Mouse (Mus musculus) thymus, postnatal 10 days (tissue): ENCODE results near the gene Ralgps1.

Source experiments
- DNase-seq, 2 experiments: peaks; one replicate each; pipeline ENCODE4 v3.0.0; 2021; ENCODE audit warnings: low spot score in 2 of 2

Gene Ralgps1

DNA sequence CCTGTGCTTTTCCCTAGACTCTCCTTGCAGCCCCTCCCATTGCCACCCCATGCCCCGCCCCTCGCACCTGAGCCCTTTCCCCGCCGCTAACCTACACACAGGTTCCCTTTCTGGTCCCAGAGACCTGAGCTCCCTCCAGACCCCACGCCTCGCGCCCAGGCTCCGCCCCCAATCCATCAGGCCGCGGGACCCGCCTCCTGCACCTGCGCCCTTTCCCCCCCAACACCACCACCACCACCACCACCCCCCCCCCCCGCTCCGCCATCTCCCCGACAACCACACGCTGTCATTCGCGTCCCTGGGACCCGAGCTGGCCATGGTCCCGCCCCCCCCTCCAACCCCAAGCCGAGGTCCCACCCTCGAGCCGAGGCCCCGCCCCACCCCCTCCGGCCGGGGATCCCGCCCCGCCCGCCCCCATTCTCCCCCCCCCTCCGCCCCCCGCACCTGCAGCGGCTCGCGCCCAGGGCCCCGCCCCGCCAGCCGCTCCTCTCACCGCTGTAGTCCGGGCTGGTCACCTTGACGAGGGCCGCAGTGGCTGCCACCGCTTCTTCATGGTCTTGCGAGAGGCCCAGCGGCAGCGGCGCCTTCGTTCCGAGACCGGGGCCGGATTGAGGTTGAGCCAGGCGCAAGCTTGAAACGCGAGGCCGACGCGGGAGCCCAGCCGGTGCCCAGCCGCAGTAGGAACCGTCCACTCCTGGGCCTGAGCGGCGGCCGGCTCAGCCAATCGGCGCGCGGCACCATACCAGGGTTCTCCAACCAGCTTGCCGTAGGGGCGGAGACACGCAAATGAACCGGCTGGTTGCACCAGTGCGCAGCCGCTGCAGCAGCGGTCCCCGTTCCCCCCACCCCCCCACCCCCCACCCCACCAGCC lies at the start of gene Ralgps1:
TSS of gene Ralgps1 (minus strand) at position 710 of the 871 bp plus-strand sequence.
- DNase-seq: peak; percentile 93 to 95

DNA sequence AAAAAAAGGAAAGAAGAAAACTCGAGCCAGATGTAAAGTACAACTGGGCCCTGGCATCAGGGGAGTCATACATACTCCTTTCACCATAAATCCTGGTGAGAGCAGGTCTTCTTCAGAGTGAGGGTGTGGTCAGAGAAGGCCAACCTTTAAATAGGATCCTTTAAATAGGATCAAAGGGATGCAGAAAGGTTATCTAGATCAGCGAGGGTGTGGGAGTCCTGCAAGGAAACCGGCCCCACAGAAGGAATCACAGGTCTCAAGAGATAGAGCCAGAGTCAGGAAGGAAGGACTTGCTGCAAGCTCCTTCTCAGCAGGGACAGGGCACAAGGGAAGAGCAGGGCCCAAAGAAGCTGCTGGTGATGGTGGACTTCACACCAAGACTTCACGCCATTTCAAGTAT lies 46.2 kb upstream of the Ralgps1 start:
- no peak for DNase-seq

DNA sequence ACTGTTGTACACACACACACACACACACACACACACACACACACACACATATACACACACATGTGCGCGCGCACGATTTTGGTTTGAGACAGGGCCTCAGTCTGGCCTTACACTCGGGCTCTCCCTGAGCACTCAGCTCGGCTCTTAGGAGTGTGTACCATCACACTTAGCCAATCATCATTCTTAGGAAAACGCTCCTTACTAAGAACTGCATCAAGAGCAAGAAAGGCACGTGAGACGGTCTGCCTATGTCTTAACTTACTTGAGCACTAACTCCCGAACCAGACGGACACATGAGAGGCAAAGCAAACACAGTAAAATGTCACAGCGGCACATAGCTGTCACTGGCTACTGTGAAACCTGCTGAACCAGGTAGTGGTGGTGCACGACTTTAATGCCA lies 42.7 kb upstream of the Ralgps1 start:
- DNase-seq: no peak

DNA sequence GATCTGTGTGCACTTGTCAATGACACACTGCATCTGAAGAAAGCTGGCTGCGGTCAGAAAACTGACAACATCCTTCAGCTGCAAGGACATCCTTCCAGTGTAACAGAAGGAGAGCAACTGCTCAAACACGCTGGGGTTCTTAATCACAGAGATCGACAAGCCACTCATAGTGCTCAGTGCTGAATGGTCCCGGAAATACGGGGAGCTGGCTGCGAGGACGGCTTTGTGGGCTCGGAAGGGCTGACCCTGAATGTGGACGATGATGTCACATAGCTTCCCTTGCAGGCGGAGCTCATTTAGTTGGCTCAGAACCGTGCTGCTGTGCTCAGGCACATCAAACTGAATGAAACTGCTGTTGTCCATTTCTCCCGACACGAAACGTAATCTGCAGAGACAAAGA lies 40.8 kb upstream of the Ralgps1 start:
- no peak for DNase-seq

- peak; percentile 39 to 41 for DNase-seq
Measured at GRCm38 (mm10) chr2:33403511-33404003, 32.3 kb upstream of the Ralgps1 start.

DNA sequence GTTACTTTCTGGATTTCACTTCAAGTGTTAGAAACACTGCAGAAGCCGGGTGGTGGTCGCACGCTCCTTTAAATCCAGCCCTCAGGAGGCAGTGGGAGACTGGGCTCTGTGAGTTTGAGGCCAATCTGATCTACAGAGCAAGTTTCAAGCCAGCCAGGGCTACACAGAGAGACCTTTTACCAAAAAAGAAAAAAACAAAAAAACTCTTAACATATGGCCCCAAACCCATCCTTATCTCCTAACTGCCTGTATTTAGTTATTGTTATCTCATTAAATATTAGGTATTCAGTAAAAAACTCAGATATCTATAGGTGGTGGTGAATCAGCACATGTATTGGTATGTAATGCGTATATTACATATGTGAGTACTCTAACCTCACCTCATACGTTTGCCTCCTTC lies 31.4 kb upstream of the Ralgps1 start:
- DNase-seq: no peak

DNA sequence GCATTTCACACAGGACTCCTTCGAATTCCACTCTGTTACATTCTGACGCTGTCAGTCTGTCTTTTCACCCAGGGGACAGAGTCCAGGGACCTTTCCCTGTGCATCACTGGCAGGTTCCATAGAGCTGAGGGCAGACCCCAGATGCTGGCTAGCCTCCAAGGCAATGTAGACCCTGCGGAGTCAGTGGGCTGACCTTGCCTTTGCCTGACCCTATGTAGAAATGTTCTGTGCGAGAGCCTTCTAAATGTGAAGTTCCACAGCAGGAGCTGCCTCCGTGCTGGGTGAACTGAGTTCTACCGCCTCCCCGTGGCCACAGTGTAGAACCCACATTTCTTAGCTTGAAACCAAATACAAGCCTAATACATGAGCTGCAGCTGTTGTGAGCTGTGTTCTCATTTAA lies 30.9 kb upstream of the Ralgps1 start:
- DNase-seq: peak; percentile 40 to 73

DNA sequence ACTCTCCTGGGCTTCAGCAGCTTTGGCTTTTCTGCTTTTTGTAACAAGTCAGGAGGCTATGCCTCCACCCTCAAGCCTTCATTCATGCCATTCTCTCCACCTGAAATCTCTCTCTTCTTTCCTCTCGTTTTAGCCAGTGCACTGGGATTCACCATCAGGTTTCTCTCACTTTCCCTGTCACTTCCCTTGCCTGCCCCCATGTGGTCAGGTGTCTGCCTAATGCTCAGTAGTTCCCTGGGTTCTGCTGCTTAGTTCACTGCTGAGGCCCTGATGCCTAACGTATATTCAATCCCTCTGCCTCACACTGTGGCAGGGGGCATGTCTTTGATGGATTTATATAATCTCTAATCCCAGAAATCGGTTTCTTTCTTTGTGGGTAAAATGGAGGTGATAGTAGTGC lies 29.9 kb upstream of the Ralgps1 start:
- DNase-seq: peak in 1 of 2 experiments; percentile 19

GRCm38 (mm10) chr2:33400541-33400940 lies 29.3 kb upstream of the Ralgps1 start:
- DNase-seq: no peak

DNA sequence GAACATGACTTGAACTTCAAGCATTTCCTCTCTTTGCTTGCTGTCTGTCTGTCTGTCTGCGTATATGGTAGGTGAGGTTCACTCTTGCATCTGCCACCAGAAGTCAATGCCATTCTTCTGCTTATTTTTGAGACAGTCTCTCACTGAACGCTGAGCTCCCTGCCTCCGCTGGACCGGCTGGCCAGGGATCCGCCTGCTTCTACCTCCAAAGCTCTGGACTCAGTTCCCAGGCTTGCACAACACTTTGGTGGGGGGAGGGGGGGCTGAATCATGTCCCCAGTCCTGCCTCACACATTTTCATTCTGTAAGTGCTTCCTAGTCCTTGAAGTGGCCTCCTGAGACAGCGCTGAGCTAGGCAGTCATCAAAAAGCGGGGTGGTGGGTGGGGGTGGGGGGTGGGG lies 27.8 kb upstream of the Ralgps1 start:
- no peak for DNase-seq

DNA sequence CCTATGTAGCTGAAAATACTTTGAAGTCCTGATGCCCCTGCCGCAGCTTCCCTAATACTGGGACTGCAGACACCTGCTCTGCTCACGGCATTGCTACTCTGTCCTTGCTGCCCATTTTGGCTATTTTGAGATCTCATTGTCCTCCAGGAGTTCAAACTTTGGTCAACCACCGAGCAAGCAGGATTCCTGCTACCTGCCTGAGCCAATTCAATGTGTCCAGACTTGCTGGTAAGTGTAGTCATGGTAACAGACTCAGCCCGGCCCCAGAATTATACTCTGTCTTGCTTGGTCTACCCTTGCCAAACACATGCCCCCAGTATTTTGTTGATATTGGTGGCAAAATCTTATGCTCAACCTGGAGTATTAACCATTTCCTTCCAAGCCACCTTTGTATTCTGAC lies 25.8 kb upstream of the Ralgps1 start:
- no peak for DNase-seq

- DNase-seq: no peak
Measured at GRCm38 (mm10) chr2:33395053-33395452, 23.8 kb upstream of the Ralgps1 start.

- DNase-seq: no peak
Measured at GRCm38 (mm10) chr2:33393951-33394635, 22.8 kb upstream of the Ralgps1 start.

- DNase-seq: no peak
Measured at GRCm38 (mm10) chr2:33393021-33393420, 21.7 kb upstream of the Ralgps1 start.

GRCm38 (mm10) chr2:33371648-33372408 lies 542 bp upstream of the Ralgps1 start:
- peak in 1 of 2 experiments; percentile 9 for DNase-seq

DNA sequence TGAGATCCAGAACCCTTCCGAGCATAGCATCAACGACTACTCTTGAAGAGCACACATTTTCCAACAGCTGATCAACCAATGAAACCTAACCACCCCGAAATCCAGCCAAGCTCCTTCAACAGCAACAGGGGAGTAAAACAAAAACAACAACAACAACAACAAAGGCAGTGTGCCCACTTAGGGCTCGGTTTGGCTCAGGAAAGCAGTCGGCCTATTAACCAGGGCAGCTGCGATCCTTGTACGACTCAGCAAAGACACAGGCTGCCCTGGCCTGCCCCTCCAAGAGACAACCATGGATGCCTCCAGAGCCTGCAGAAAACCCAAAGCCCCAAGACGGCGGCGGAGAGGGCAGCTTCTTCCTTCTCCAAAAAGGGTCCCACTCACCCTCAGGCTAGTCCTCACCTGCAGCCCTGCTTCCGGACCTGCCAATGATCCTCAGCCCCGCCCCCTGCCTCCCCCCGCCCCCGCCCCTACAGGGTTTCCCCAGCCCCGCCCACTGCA lies 960 bp downstream of the Ralgps1 start:
- DNase-seq: no peak

GRCm38 (mm10) chr2:33369453-33369852 lies 1.8 kb downstream of the Ralgps1 start:
- DNase-seq: no peak

- no peak for DNase-seq
Measured at GRCm38 (mm10) chr2:33368486-33368885, 2.8 kb downstream of the Ralgps1 start.

DNA sequence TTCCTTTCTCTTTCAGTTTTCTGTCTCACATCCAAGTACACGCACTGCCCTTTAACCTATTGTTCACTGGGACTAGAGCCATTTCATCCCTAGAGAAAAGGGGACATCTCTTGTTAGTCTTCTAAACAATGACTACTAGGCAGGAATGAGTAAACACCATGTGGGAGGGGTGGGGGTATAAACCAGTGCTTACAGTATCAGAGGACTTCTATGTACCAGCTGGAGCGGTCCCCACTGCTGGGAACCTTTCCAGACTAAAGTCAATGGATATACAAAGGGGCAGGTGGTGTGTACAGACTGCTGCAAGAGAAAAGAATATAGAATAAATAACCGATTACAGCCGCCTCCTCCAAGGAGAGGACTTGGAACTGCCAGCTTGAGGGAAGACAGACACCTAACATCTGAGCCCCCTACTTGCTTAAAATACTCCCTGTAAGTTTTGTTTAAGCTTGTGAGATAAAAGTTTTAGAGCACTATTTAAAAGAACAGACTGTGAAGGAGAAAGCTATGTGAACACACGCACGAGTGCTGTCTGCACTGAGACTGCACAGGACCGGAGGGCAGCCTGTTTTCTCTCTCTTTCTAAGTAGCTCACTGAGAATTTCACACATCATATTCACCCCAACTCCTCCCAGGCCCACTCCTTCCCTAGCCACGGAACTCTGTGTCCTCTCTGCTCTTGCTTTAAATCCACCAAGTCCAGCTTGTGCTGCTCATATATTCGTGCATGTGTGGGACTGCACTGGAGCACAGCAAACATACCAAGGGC lies 5.4 kb downstream of the Ralgps1 start:
- DNase-seq: no peak

GRCm38 (mm10) chr2:33364656-33365055 lies 6.6 kb downstream of the Ralgps1 start:
- no peak for DNase-seq

DNA sequence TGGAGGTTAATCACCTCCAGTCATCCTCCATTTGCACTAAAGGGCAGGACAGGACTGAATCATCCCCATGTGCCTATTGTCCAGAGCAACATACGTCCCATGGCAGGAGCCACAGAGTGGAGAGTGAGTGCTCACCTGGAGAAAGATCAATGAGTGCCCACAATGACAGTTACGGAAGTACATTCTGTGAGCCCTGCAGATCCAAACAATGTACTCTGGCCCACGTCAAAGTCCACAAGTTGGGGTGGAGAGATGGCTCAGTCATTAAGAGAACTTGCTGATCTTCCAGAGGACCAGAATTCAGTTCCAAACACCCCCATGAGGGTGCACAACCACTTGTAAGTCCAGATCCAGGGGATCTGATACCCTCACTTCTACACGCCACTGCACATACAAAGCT lies 7.4 kb downstream of the Ralgps1 start:
- DNase-seq: no peak
